Mouse (Mus musculus): ENCODE results near the gene Slc7a15. TPM values are rescaled to one million over a fixed set of nuclear protein-coding genes. Genes with fewer than 3 reads are reported as not detected.
"Not testable (repeated sequence)": the region's sequence is repeated elsewhere in the genome, so short reads cannot be mapped to it uniquely, and the experiment has no call there.

Slc7a15 gene
- polyA plus RNA-seq, 1 experiment from 2014 or later = not detected

DNA sequence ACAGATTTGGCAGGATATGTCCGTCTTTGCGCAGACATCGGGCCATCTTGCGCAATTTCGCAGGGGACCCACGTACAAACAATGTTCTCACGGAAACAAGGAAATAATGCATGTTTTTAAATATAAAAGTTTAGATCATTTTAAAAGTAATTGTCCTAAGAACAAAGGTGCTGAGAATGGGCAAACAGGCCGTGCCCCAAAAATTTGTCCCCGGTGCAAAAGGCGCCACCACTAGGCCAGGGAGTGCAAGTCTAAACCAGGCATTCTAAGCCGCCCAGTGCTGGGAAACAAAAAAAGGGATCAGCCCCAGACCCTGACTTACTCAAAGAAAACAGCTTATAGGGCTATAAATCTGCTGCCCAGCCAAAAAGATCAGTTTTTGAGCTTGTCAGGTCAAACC is 25.5 kb downstream of the Slc7a15 start:
- ATAC-seq (ENCODE audit: low FRiP score) (no peak), DNase-seq (ENCODE audit: low spot score) (no peak)
- Histone ChIP-seq H3K9ac (ENCODE audit: low read depth, low read length) (no peak overlapping the region), H3K9me3 (ENCODE audit: control insufficient read depth, low read length) (no peaks in the 10 kb centered on the region), H3K36me3 (ENCODE audit: control insufficient read depth, insufficient read depth, low read length) (no peaks in the 10 kb centered on the region), H3K4me2 (replicated peaks; ENCODE audit: low read depth, low read length) (no peak overlapping the region), H3K27ac (ENCODE audit: low read depth, low read length) (no peak overlapping the region), H3K4me1 (replicated peaks; ENCODE audit: control insufficient read depth, insufficient read depth, low read length) (no peaks in the 10 kb centered on the region), H3K4me3 (ENCODE audit: low read depth, low read length) (no peak overlapping the region), H3K27me3 (ENCODE audit: control insufficient read depth, insufficient read depth, low read length) (no peaks in the 10 kb centered on the region)
- 72% methylated on average over 11 of the region's 11 CpGs for WGBS

DNA sequence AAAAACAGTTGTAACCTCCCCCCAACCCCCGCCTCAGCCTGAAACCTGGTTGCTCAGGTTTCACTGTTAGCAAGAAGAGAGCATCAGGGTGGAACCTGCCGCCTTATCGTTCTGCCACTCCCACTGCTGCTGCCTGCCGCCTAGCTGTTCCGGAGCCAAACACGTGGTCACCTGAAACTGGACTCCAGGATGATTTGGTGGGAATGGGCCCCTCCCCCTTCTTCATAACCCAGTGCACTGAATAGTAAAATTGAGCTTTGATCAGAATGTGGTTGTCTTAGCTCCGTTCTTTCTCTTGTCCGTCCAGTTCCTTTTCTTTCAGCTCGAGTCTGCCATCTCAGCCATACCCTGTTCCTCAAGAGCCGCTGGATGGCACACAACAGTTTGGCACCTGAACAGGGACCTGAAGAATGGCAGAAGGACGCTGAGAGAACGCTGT is 26.9 kb downstream of the Slc7a15 start:
- H3K36me3 ChIP-seq (ENCODE audit: control insufficient read depth, insufficient read depth, low read length); ATAC-seq (ENCODE audit: low FRiP score); H3K9ac ChIP-seq (ENCODE audit: low read depth, low read length); H3K4me1 ChIP-seq (replicated peaks; ENCODE audit: control insufficient read depth, insufficient read depth, low read length); H3K27ac ChIP-seq (ENCODE audit: low read depth, low read length); H3K4me2 ChIP-seq (replicated peaks; ENCODE audit: low read depth, low read length); H3K4me3 ChIP-seq (ENCODE audit: low read depth, low read length); H3K27me3 ChIP-seq (ENCODE audit: control insufficient read depth, insufficient read depth, low read length); DNase-seq (ENCODE audit: low spot score); H3K9me3 ChIP-seq (ENCODE audit: control insufficient read depth, low read length): not testable (repeated sequence)
- 45% methylated on average over 12 of the region's 12 CpGs for WGBS

DNA sequence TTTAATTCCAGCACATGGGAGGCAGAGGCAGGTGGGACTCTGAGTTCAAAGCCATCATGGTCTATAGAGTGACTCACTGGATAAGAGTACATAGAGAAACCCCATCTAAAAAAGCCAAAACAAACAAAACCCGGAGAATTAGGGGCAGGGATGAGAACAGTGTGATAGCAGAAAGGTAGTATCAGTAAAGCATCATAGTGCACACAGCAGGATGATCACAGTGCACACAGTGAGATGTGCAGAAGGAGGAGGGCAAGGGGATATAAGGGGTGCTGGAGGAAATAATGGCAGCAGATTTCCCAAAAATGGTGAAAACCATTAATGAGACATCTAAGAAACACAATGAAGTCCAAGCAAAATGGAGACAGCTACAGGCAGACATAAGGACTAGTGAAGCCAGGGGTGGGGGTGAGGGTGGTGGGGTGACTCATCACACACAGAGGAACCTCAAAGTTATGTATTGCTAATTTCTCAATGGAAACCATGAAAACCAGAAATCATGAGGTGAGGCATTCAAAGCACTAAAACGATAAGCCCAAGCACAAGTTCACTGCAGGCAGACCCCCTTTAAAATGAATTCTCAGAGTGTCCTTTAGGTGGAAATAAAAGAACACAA is 27.5 kb downstream of the Slc7a15 start:
- ATAC-seq (ENCODE audit: low FRiP score); H3K4me2 ChIP-seq (replicated peaks; ENCODE audit: low read depth, low read length): not testable (repeated sequence)
- WGBS = 80% methylated on average over 2 of the region's 2 CpGs

DNA sequence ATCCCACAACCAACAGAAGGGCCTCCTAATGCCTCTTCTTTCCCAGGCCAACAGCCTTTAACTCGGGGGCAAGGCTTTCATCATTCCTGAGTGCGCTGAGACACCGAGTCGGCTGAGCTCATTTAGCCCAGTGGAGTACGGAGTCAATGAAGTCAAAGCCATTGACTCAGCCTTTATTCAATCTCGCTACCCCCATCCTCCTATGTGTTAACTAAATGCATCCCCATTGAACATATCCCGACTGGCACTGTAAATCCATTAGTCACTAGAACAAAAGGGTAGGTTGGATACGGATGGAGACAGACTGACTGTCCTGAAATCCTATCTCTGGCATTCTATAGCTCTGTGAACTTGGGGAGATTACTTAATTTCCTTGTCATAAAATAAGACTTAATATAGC is 36.7 kb downstream of the Slc7a15 start:
- H3K9me3 ChIP-seq (ENCODE audit: control insufficient read depth, low read length); H3K36me3 ChIP-seq (ENCODE audit: control insufficient read depth, insufficient read depth, low read length); H3K4me3 ChIP-seq (ENCODE audit: low read depth, low read length); H3K9ac ChIP-seq (ENCODE audit: low read depth, low read length); H3K27ac ChIP-seq (ENCODE audit: low read depth, low read length); H3K4me1 ChIP-seq (replicated peaks; ENCODE audit: control insufficient read depth, insufficient read depth, low read length); H3K4me2 ChIP-seq (replicated peaks; ENCODE audit: low read depth, low read length); H3K27me3 ChIP-seq (ENCODE audit: control insufficient read depth, insufficient read depth, low read length); DNase-seq (ENCODE audit: low spot score): not testable (repeated sequence)
- WGBS = 38% methylated on average over 8 of the region's 8 CpGs
- peak; percentile 69; the same call in 1 of the 2 replicates for ATAC-seq (ENCODE audit: low FRiP score)

More for the DNA sequence above, 27.5 kb downstream of the Slc7a15 start:
- not testable (repeated sequence) for H3K36me3 ChIP-seq (ENCODE audit: control insufficient read depth, insufficient read depth, low read length); H3K9ac ChIP-seq (ENCODE audit: low read depth, low read length); DNase-seq (ENCODE audit: low spot score); H3K9me3 ChIP-seq (ENCODE audit: control insufficient read depth, low read length); H3K4me3 ChIP-seq (ENCODE audit: low read depth, low read length); H3K27ac ChIP-seq (ENCODE audit: low read depth, low read length); H3K4me1 ChIP-seq (replicated peaks; ENCODE audit: control insufficient read depth, insufficient read depth, low read length); H3K27me3 ChIP-seq (ENCODE audit: control insufficient read depth, insufficient read depth, low read length)

DNA sequence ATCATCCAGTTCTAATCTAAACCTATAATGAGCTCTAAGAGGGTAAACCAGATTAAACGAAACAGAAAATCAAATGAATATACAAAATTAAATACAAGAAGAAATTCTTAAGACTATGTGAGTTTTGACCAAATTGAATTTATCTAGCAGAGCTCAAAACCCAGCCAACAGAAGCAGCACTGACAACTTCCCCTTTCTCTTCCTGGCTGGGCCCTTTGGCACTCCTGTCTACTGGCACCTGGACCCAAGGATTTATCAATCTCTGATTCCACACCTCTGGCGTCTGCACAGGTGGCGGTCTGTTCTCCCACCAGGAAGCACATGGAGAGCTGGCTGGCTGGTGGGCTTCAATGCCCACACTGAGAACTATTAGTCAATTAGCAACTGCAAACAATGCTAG is 39.0 kb downstream of the Slc7a15 start:
- 87% methylated on average over 3 of the region's 3 CpGs for WGBS

DNA sequence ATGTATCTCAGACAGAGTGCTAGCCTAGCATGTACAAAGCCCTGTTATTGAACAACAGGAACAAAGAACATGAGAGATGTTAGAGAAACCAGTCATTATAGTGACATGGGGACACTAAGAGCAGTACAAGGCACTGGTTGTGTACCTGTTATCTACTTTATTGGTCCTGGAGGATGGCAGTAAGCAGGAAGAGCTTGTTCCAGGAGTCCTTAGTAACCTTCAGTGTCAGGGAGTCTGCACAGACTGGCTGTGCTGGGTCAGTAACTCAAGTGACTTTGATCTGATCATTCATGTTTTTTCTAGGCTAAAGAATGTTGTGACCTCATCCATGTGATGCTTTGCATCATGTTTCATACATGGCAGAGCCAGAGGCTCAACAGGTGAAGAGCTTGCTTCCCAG is 42.7 kb downstream of the Slc7a15 start:
- no peak overlapping the region for H3K9ac ChIP-seq (ENCODE audit: low read depth, low read length)
- ATAC-seq (ENCODE audit: low FRiP score) = no peak

More for the DNA sequence above, 39.0 kb downstream of the Slc7a15 start:
- H3K9ac ChIP-seq (ENCODE audit: low read depth, low read length); H3K27me3 ChIP-seq (ENCODE audit: control insufficient read depth, insufficient read depth, low read length); H3K4me3 ChIP-seq (ENCODE audit: low read depth, low read length); H3K4me2 ChIP-seq (replicated peaks; ENCODE audit: low read depth, low read length); DNase-seq (ENCODE audit: low spot score); H3K36me3 ChIP-seq (ENCODE audit: control insufficient read depth, insufficient read depth, low read length); H3K4me1 ChIP-seq (replicated peaks; ENCODE audit: control insufficient read depth, insufficient read depth, low read length); ATAC-seq (ENCODE audit: low FRiP score); H3K27ac ChIP-seq (ENCODE audit: low read depth, low read length); H3K9me3 ChIP-seq (ENCODE audit: control insufficient read depth, low read length): not testable (repeated sequence)

DNA sequence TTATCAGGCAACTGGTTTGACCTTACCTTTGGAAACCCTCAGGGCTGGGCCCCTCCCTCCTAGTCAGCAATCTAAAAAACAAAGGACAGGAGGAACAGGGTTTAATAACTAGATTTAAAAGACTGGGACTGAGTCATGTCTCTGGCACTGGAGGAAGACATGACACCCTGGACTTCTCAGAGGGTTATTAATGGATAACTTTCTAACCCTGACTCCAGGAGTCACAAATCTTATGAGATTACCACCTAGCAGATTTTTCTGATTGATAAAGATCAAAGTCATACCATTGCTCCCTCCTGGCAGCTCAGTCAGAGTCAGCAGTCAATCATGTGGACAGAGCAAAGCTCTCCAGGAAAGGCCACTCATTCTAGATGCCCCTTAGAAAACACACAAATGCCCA is 43.4 kb downstream of the Slc7a15 start:
- no peak overlapping the region for H3K27ac ChIP-seq (ENCODE audit: low read depth, low read length)
- no peak overlapping the region for H3K4me2 ChIP-seq (replicated peaks; ENCODE audit: low read depth, low read length)
- H3K4me1 ChIP-seq (replicated peaks; ENCODE audit: control insufficient read depth, insufficient read depth, low read length) = no peaks in the 10 kb centered on the region
- H3K27me3 ChIP-seq (ENCODE audit: control insufficient read depth, insufficient read depth, low read length) = no peaks in the 10 kb centered on the region
- no peak for DNase-seq (ENCODE audit: low spot score)
- H3K9me3 ChIP-seq (ENCODE audit: control insufficient read depth, low read length) = no peaks in the 10 kb centered on the region
- no peaks in the 10 kb centered on the region for H3K36me3 ChIP-seq (ENCODE audit: control insufficient read depth, insufficient read depth, low read length)
- H3K9ac ChIP-seq (ENCODE audit: low read depth, low read length) = no peak overlapping the region
- no peak for ATAC-seq (ENCODE audit: low FRiP score)
- H3K4me3 ChIP-seq (ENCODE audit: low read depth, low read length) = no peak overlapping the region

More for the DNA sequence above, 42.7 kb downstream of the Slc7a15 start:
- no peaks in the 10 kb centered on the region for H3K36me3 ChIP-seq (ENCODE audit: control insufficient read depth, insufficient read depth, low read length)
- H3K4me2 ChIP-seq (replicated peaks; ENCODE audit: low read depth, low read length) = no peak overlapping the region
- H3K9me3 ChIP-seq (ENCODE audit: control insufficient read depth, low read length) = no peaks in the 10 kb centered on the region
- H3K27ac ChIP-seq (ENCODE audit: low read depth, low read length) = no peak overlapping the region
- H3K4me1 ChIP-seq (replicated peaks; ENCODE audit: control insufficient read depth, insufficient read depth, low read length) = no peaks in the 10 kb centered on the region
- no peaks in the 10 kb centered on the region for H3K27me3 ChIP-seq (ENCODE audit: control insufficient read depth, insufficient read depth, low read length)
- H3K4me3 ChIP-seq (ENCODE audit: low read depth, low read length) = no peak overlapping the region
- DNase-seq (ENCODE audit: low spot score) = no peak

DNA sequence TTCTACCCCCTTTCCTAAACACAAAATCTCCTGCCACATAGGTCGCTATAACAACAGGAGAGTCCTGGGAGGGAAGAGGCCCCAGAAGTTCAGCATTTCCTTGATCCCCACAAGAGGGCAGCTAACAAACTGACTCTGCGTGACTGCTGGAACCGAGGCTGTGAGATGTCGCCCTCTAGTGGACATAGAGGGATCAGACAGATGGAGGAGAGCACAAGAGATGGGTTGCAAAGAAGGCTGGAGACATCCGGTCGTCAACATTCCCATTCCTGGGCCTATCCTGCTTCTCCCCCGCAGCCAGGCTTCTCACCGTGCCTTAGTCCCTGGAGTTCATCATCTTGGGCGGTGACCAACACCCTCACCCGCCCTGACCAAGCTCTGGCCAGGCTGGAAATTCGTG is 51.5 kb downstream of the Slc7a15 start:
- Histone ChIP-seq H3K9me3 (ENCODE audit: control insufficient read depth, low read length) (no peaks in the 10 kb centered on the region), H3K9ac (ENCODE audit: low read depth, low read length) (no peak overlapping the region), H3K4me2 (replicated peaks; ENCODE audit: low read depth, low read length) (no peak overlapping the region), H3K27me3 (ENCODE audit: control insufficient read depth, insufficient read depth, low read length) (no peaks in the 10 kb centered on the region), H3K36me3 (ENCODE audit: control insufficient read depth, insufficient read depth, low read length) (no peaks in the 10 kb centered on the region), H3K27ac (ENCODE audit: low read depth, low read length) (no peak overlapping the region), H3K4me1 (replicated peaks; ENCODE audit: control insufficient read depth, insufficient read depth, low read length) (no peaks in the 10 kb centered on the region), H3K4me3 (ENCODE audit: low read depth, low read length) (no peak overlapping the region)
- 18% methylated on average over 11 of the region's 11 CpGs for WGBS
- DNase-seq (ENCODE audit: low spot score) (peak; percentile 83), ATAC-seq (ENCODE audit: low FRiP score) (peak; percentile 40; the same call in 1 of the 2 replicates)

DNA sequence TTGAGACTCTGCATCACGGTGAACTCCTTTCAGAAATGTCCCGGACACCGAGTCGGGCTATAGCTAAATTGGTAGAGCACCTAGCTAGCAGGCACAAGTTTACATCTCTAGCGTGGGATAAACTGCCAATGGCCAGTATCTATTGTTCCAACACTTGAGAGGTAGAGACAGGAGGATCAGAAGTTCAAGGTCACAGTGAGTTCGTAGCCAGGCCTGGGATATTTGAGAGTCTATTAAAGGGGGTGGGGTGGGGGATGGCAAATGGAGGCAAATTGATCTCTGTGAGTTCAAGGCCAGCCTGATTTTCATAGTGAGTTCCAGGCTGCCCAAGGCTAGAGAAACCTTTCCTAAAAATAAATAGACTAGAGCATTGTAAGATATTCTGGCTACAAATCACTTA is 52.1 kb downstream of the Slc7a15 start:
- no peak overlapping the region for H3K9ac ChIP-seq (ENCODE audit: low read depth, low read length)
- WGBS = 93% methylated on average over 6 of the region's 6 CpGs
- ATAC-seq (ENCODE audit: low FRiP score) (no peak), DNase-seq (ENCODE audit: low spot score) (no peak)
- H3K36me3 ChIP-seq (ENCODE audit: control insufficient read depth, insufficient read depth, low read length) = no peaks in the 10 kb centered on the region
- H3K4me2 ChIP-seq (replicated peaks; ENCODE audit: low read depth, low read length) = no peak overlapping the region
- H3K27ac ChIP-seq (ENCODE audit: low read depth, low read length) = no peak overlapping the region
- no peaks in the 10 kb centered on the region for H3K9me3 ChIP-seq (ENCODE audit: control insufficient read depth, low read length)
- no peak overlapping the region for H3K4me3 ChIP-seq (ENCODE audit: low read depth, low read length)
- no peaks in the 10 kb centered on the region for H3K27me3 ChIP-seq (ENCODE audit: control insufficient read depth, insufficient read depth, low read length)
- H3K4me1 ChIP-seq (replicated peaks; ENCODE audit: control insufficient read depth, insufficient read depth, low read length) = no peaks in the 10 kb centered on the region
